Mouse (Mus musculus) spleen, adult 2 months (tissue): ENCODE data around the gene AA986860. TPM values are rescaled to one million over a fixed set of nuclear protein-coding genes. Genes with fewer than 3 reads are reported as not detected.
A peak's percentile ranks its signal among the peaks of the same experiment; 100 is the strongest.

Experiments
- DNase-seq, 2 experiments: peaks; one replicate each; pipeline versions ENCODE4 v3.0.0 to v3.0.0-alpha.2; 2012 to 2021; ENCODE audit warnings: low spot score in 2 of 2, low read depth in 1 of 2
- H3K27ac ChIP-seq: fragments of 200-500 bp; 2 replicates; pipeline ENCODE4 v1.5.1; 2012; ENCODE audit warnings: low read length, inconsistent platforms; ENCODE audit not compliant: insufficient read depth
- H3K27me3 ChIP-seq: fragments of 200-500 bp; 2 replicates; pipeline ENCODE4 v1.6.1; 2012; ENCODE audit warnings: mild to moderate bottlenecking, moderate library complexity, low read length, inconsistent platforms; ENCODE audit not compliant: control insufficient read depth, insufficient read depth
- H3K36me3 ChIP-seq: fragments of 200-500 bp; 2 replicates; pipeline ENCODE4 v1.6.1; 2012; ENCODE audit warnings: mild to moderate bottlenecking, low read length, inconsistent platforms; ENCODE audit not compliant: control insufficient read depth, insufficient read depth
- H3K4me1 ChIP-seq: fragments of 200-500 bp; 2 replicates; pipeline ENCODE4 v1.6.1; 2011; ENCODE audit warnings: inconsistent platforms; ENCODE audit not compliant: control insufficient read depth, insufficient read depth, insufficient read length
- H3K4me3 ChIP-seq: fragments of 200-500 bp; 2 replicates; pipeline ENCODE4 v1.5.1; 2011; ENCODE audit warnings: mild to moderate bottlenecking, inconsistent platforms; ENCODE audit not compliant: insufficient read depth, insufficient read length; ENCODE audit errors: extremely low read depth
- CTCF ChIP-seq: fragments of 200-500 bp; IDR thresholded peaks from 2 replicates; pipeline ENCODE4 v1.5.1; 2011; ENCODE audit warnings: mild to moderate bottlenecking, inconsistent platforms; ENCODE audit not compliant: insufficient read depth, insufficient read length, insufficient replicate concordance; ENCODE audit errors: extremely low read depth
- POLR2A ChIP-seq: fragments of 200-500 bp; IDR thresholded peaks from 2 replicates; pipeline ENCODE4 v1.6.1; 2011; ENCODE audit warnings: low read depth, low read length, inconsistent platforms
- WGBS: fragments of 180-500 bp; shearing (Covaris S2); methylation state at CpG from one replicate; pipeline ENCODE4 v1.1.7; 2018; 5-methylcytosine and 5-hydroxymethylcytosine counted together
- polyA plus RNA-seq: library from polyadenylated mRNA; depleted of rRNA; stranded (reverse); fragments of >200 nt; gene quantifications from 2 replicates; pipeline ENCODE4 v1.2.3, GENCODE M21; 2012

Gene AA986860
- polyA plus RNA-seq, 1 experiment, result 0.30 TPM

- Histone ChIP-seq H3K4me1 (no peaks in the 10 kb centered on the region), H3K36me3 (no peaks in the 10 kb centered on the region), H3K4me3 (no peak overlapping the region), H3K27me3 (no peaks in the 10 kb centered on the region), H3K27ac (no peak overlapping the region)
- no peak for TF ChIP-seq CTCF
- no peak for TF ChIP-seq POLR2A
- DNase-seq, result no peak
- 85% methylated on average over 5 of the region's 5 CpGs for WGBS
Measured at GRCm38 (mm10) chr1:130734452-130734851, 2.7 kb downstream of the AA986860 start.

DNA sequence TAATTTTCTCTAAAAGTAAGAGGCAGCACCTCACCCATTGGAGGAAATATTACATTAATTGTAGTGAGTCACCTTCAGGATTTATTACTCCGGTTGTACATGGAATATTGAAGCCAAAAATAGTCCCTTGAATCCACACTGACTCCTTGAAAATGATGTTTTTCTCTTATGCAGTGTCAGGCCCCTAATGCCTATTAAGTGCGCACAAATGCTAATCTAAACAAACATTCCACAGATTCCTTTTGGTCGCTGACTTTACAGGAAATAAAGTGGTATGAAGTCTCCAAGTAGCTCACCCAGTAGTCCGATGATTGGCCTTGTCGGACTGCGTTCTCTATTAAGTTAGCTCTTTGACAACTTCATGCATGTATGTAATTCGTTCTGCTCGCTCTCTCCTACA lies 3.1 kb downstream of the AA986860 start:
- no peaks in the 10 kb centered on the region for H3K36me3 ChIP-seq
- DNase-seq, result no peak
- no peak for TF ChIP-seq POLR2A
- no peak for TF ChIP-seq CTCF
- no peaks in the 10 kb centered on the region for H3K4me1 ChIP-seq
- H3K27ac ChIP-seq, result no peak overlapping the region
- H3K4me3 ChIP-seq, result no peak overlapping the region
- WGBS, result 90% methylated on average over 8 of the region's 8 CpGs
- no peaks in the 10 kb centered on the region for H3K27me3 ChIP-seq

DNA sequence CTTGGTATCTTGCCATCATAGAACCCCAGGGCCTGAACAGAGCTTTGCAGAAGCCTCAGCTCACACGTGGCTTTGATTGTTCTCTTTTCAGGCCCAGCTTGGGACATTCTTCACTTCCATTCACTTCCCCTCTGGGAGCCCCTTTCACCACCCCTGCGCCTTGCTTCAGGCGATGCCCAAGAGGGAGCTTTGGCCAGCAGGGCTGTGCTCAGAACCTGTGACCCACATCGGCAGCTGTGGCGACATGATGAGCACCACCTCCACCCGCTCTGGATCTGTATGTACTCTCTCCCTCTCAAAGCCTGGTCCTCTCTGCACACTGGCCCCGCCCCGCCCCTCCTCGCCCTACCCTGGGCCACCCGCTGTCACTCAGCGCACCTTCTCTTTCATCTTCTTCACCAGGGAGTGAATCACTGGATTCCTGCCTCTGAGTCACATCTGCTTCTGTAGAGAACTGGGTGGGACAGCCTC lies 5.7 kb downstream of the AA986860 start:
- Histone ChIP-seq H3K27ac (no peak overlapping the region), H3K4me3 (no peak overlapping the region), H3K4me1 (no peaks in the 10 kb centered on the region), H3K36me3 (no peaks in the 10 kb centered on the region), H3K27me3 (no peaks in the 10 kb centered on the region)
- WGBS, result 82% methylated on average over 11 of the region's 11 CpGs
- DNase-seq, result no peak
- TF ChIP-seq POLR2A (no peak), CTCF (no peak)

GRCm38 (mm10) chr1:130737916-130738315 lies 6.1 kb downstream of the AA986860 start:
- Histone ChIP-seq H3K4me3 (no peak overlapping the region), H3K4me1 (no peaks in the 10 kb centered on the region), H3K36me3 (no peaks in the 10 kb centered on the region), H3K27ac (no peak overlapping the region), H3K27me3 (no peaks in the 10 kb centered on the region)
- TF ChIP-seq CTCF (no peak), POLR2A (no peak)
- no peak for DNase-seq
- 96% methylated on average over 7 of the region's 7 CpGs for WGBS

DNA sequence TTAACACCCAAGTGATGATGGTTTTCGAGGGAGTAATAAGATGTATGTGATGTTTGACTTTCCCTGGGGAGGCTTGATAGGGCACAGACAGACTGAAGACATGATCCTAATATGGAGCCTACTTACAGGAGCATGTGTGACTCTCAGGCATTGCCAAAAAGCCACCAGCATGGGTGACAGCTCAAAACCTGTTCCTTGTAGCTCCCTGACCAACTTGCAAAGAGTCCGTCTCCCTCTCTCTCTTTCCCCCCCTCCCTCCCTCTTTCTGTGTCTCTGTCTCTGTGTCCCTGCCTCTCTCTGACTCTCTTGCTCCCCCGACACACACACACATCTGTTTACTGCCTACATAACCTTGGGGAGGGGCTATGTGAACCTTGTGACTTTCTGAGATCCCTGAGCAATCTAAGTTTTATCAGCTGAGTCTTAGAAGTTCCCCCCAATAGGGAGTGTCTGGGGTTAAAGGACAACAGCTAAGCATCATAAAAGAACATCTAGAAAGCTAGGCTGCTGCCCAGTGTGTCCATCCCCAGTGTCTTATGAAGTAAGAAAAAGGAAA lies 6.9 kb downstream of the AA986860 start:
- TF ChIP-seq CTCF (no peak), POLR2A (no peak)
- no peak overlapping the region for H3K4me3 ChIP-seq
- H3K27me3 ChIP-seq, result no peaks in the 10 kb centered on the region
- no peaks in the 10 kb centered on the region for H3K36me3 ChIP-seq
- DNase-seq, result no peak
- no peak overlapping the region for H3K27ac ChIP-seq
- WGBS, result 94% methylated on average over 3 of the region's 3 CpGs
- no peaks in the 10 kb centered on the region for H3K4me1 ChIP-seq

DNA sequence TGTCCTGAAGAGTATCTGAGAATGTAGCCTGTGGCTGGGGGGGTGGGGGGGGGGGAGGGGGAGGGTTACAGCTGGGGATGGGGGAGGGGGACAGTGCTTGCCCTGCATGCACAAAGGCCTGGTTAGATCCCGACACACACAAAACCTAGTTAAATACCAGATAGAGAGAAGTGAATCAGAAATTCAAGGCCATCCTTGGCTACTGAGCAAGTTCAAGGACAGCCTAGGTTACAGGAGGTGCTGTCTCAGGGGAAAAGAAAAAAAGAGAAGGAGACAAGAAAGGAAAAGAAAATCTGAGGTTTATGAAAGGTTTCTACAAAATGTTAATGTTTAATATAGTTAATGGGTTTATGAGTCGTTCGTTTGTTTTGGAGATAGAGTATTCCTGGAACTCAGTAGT lies 7.9 kb downstream of the AA986860 start:
- H3K4me3 ChIP-seq, result no peak overlapping the region
- no peak for TF ChIP-seq CTCF
- no peak for TF ChIP-seq POLR2A
- H3K27me3 ChIP-seq, result no peaks in the 10 kb centered on the region
- H3K27ac ChIP-seq, result no peak overlapping the region
- WGBS, result 78% methylated on average over 3 of the region's 3 CpGs
- no peaks in the 10 kb centered on the region for H3K4me1 ChIP-seq
- no peak for DNase-seq
- H3K36me3 ChIP-seq, result no peaks in the 10 kb centered on the region

- WGBS, result 73% methylated on average over 4 of the region's 4 CpGs
- Histone ChIP-seq H3K27me3 (no peaks in the 10 kb centered on the region), H3K27ac (peak overlapping the region; percentile 20; the same call in 1 of the 2 replicates), H3K36me3 (no peaks in the 10 kb centered on the region), H3K4me1 (no peaks in the 10 kb centered on the region), H3K4me3 (no peak overlapping the region)
- TF ChIP-seq POLR2A (no peak), CTCF (no peak)
- DNase-seq, result no peak
Measured at GRCm38 (mm10) chr1:130740227-130740648, 8.5 kb downstream of the AA986860 start.
